Mouse (Mus musculus) CH12.LX (cell line): ENCODE measurements at regions not wholly inside any gene's neighbourhood (a gene's known extent, or its start where the extent isn't known, plus 50 kb on each side); places are given as distances from the start of the nearest gene placed in this dataset.

ENCODE experiments used
- DNase-seq: peaks from one replicate; pipeline ENCODE4 v3.0.0-alpha.2; 2013; ENCODE audit errors: extremely low read depth
- H3K27ac ChIP-seq: 2 replicates; pipeline ENCODE4 v1.5.1; 2012; ENCODE audit warnings: low read depth, mild to moderate bottlenecking, control low read depth, moderate library complexity; ENCODE audit not compliant: insufficient read depth
- H3K27me3 ChIP-seq: replicated peaks from 2 replicates; pipeline ENCODE3; 2012; ENCODE audit warnings: inconsistent platforms
- H3K36me3 ChIP-seq, 2 experiments: replicated peaks in 1 of 2; 2 replicates each; pipeline versions ENCODE3 to v1.6.1; 2012; ENCODE audit warnings: inconsistent platforms in 1 of 2, low read length in 1 of 2, mild to moderate bottlenecking in 1 of 2, mixed read lengths in 1 of 2, moderate library complexity in 1 of 2; ENCODE audit not compliant: control insufficient read depth in 1 of 2, insufficient read depth in 1 of 2
- H3K4me1 ChIP-seq, 2 experiments: 2 replicates each; pipeline ENCODE4 v1.6.1; 2012; ENCODE audit warnings: inconsistent platforms in 1 of 2, moderate library complexity in 1 of 2; ENCODE audit not compliant: insufficient read depth in 2 of 2, control insufficient read depth in 1 of 2
- H3K4me2 ChIP-seq: 2 replicates; pipeline ENCODE4 v1.6.1; 2012; ENCODE audit warnings: low read depth, mild to moderate bottlenecking, control low read depth; ENCODE audit not compliant: poor library complexity, insufficient read depth, severe bottlenecking
- H3K4me3 ChIP-seq, 3 experiments: fragments of 150-350 bp in 1 of 3; sonication (generic) in 1 of 3; replicated peaks in 1 of 3; 2 replicates each; pipeline versions ENCODE3 to v1.5.1; 2011 to 2012; ENCODE audit warnings: low read depth in 2 of 3, low read length in 2 of 3, mild to moderate bottlenecking in 2 of 3, moderate library complexity in 2 of 3, control low read depth in 1 of 3, improper control_type of control experiment in 1 of 3, inconsistent platforms in 1 of 3, mixed read lengths in 1 of 3; ENCODE audit not compliant: poor library complexity in 1 of 3
- H3K79me2 ChIP-seq: replicated peaks from 2 replicates; pipeline ENCODE4 v1.6.1; 2012; ENCODE audit warnings: mild to moderate bottlenecking, moderate library complexity; ENCODE audit not compliant: control insufficient read depth, poor library complexity, insufficient read depth, severe bottlenecking; ENCODE audit errors: extremely low read depth
- H3K9ac ChIP-seq: 2 replicates; pipeline ENCODE4 v1.6.1; 2012; ENCODE audit warnings: low read depth, mild to moderate bottlenecking, control low read depth, moderate library complexity; ENCODE audit not compliant: insufficient read depth
- H3K9me3 ChIP-seq: replicated peaks from 2 replicates; pipeline ENCODE3; 2012; ENCODE audit warnings: low read length, inconsistent platforms, mixed read lengths
- CHD1 ChIP-seq: IDR thresholded peaks from 2 replicates; pipeline ENCODE4 v1.6.1; 2012; ENCODE audit warnings: low read depth, low read length, improper control_type of control experiment, inconsistent platforms
- CHD2 ChIP-seq: IDR thresholded peaks from 2 replicates; pipeline ENCODE4 v1.6.1; 2011; ENCODE audit warnings: low read length, improper control_type of control experiment
- CTCF ChIP-seq, 2 experiments: IDR thresholded peaks in 1 of 2; conservative IDR thresholded peaks in 1 of 2; 2 replicates each; pipeline ENCODE4 v1.5.1; 2011 to 2012; ENCODE audit warnings: low read depth in 2 of 2, low read length in 2 of 2, improper control_type of control experiment in 1 of 2, inconsistent platforms in 1 of 2, mild to moderate bottlenecking in 1 of 2, moderate library complexity in 1 of 2
- E2F4 ChIP-seq: IDR thresholded peaks from 2 replicates; pipeline ENCODE4 v1.6.1; 2011; ENCODE audit warnings: low read depth, low read length, improper control_type of control experiment; ENCODE audit not compliant: insufficient replicate concordance
- EP300 ChIP-seq: IDR thresholded peaks from 2 replicates; pipeline ENCODE4 v1.6.1; 2011; ENCODE audit warnings: low read length, improper control_type of control experiment
- GABPA ChIP-seq: IDR thresholded peaks from 2 replicates; pipeline ENCODE4 v1.6.1; 2012; ENCODE audit warnings: low read depth, low read length, improper control_type of control experiment, inconsistent platforms; ENCODE audit not compliant: insufficient replicate concordance
- HCFC1 ChIP-seq: IDR thresholded peaks from 2 replicates; pipeline ENCODE4 v1.6.1; 2012; ENCODE audit warnings: low read depth, mild to moderate bottlenecking, inconsistent platforms, low read length, improper control_type of control experiment
- IRF4 ChIP-seq: IDR thresholded peaks from 2 replicates; pipeline ENCODE4 v1.6.1; 2014; ENCODE audit warnings: low read depth, mild to moderate bottlenecking, inconsistent platforms, low read length, improper control_type of control experiment
- KAT2A ChIP-seq: IDR thresholded peaks from 2 replicates; pipeline ENCODE4 v1.6.1; 2012; ENCODE audit warnings: low read length, improper control_type of control experiment, inconsistent platforms; ENCODE audit not compliant: insufficient replicate concordance
- MAFK ChIP-seq: IDR thresholded peaks from 2 replicates; pipeline ENCODE4 v1.6.1; 2011; ENCODE audit warnings: low read length, improper control_type of control experiment; ENCODE audit not compliant: insufficient replicate concordance
- MEF2A ChIP-seq: IDR thresholded peaks from 2 replicates; pipeline ENCODE4 v1.6.1; 2014; ENCODE audit warnings: low read depth, mild to moderate bottlenecking, inconsistent platforms, low read length, improper control_type of control experiment, borderline replicate concordance
- MXI1 ChIP-seq: IDR thresholded peaks from 2 replicates; pipeline ENCODE4 v1.6.1; 2011; ENCODE audit warnings: mild to moderate bottlenecking, low read depth, low read length, improper control_type of control experiment
- NELFE ChIP-seq: IDR thresholded peaks from 2 replicates; pipeline ENCODE4 v1.6.1; 2011; ENCODE audit warnings: low read depth, low read length, improper control_type of control experiment
- PAX5 ChIP-seq: IDR thresholded peaks from 2 replicates; pipeline ENCODE4 v1.6.1; 2012; ENCODE audit warnings: low read length, inconsistent platforms, mixed read lengths
- POLR2A ChIP-seq: IDR thresholded peaks from 2 replicates; pipeline ENCODE4 v1.6.1; 2011; ENCODE audit warnings: low read depth, mild to moderate bottlenecking, improper control_type of control experiment, low read length
- SMC3 ChIP-seq: IDR thresholded peaks from 2 replicates; pipeline ENCODE4 v1.6.1; 2011; ENCODE audit warnings: low read depth, low read length, improper control_type of control experiment
- TCF12 ChIP-seq: IDR thresholded peaks from 2 replicates; pipeline ENCODE4 v1.6.1; 2014; ENCODE audit warnings: low read depth, mild to moderate bottlenecking, inconsistent platforms, low read length, improper control_type of control experiment
- UBTF ChIP-seq: IDR thresholded peaks from 2 replicates; pipeline ENCODE4 v1.6.1; 2012; ENCODE audit warnings: low read depth, mild to moderate bottlenecking, inconsistent platforms, low read length, improper control_type of control experiment, moderate library complexity
- USF1 ChIP-seq: IDR thresholded peaks from 2 replicates; pipeline ENCODE4 v1.6.1; 2014; ENCODE audit warnings: low read depth, mild to moderate bottlenecking, inconsistent platforms, low read length, improper control_type of control experiment
- ZMIZ1 ChIP-seq: IDR thresholded peaks from 2 replicates; pipeline ENCODE4 v1.6.1; 2012; ENCODE audit warnings: low read depth, mild to moderate bottlenecking, inconsistent platforms, low read length, improper control_type of control experiment
- ZNF384 ChIP-seq: IDR thresholded peaks from 2 replicates; pipeline ENCODE4 v1.6.1; 2012; ENCODE audit warnings: low read depth, low read length, improper control_type of control experiment, inconsistent platforms
- dilution Hi-C: fragments of 300-500 bp; cut with MboI; formaldehyde crosslinking; loops from 2 replicates; pipeline ENCODE4 v1.14.3; 2020; ENCODE audit warnings: low sequenced_read_pairs; ENCODE audit not compliant: extremely low pct_unique_long_range_greater_than_20kb, extremely low pct_ligation_motif_present
- in situ Hi-C: fragments of 300-500 bp; cut with MboI; formaldehyde crosslinking; loops from 3 replicates; pipeline ENCODE4 v1.14.3; 2019; ENCODE audit warnings: low sequenced_read_pairs, low pct_ligation_motif_present, low pct_unique_long_range_greater_than_20kb, mixed read lengths

DNA sequence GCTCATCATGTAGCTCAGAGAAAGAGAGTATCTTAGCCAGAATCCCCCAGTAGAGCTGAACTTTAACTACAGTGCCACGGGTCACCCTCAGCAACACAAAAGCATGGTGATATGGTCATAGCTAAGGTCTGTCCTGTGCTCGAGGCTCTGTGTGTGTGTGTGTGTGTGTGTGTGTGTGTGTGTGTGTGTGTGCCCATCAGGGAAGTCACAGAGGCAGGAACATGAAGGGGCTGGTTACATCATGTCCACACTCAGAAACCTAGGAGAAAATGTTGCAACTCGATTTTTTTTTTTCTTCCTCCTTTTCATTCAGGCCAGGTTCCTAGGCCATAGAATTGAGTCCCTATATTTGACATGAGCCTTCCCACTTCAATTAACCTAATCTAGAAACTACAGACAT lies 441.8 kb downstream of the Rps24 start:
- H3K9me3 ChIP-seq = no peaks in the 10 kb centered on the region
- H3K27ac ChIP-seq = no peak overlapping the region
- in situ Hi-C loops (no loop called here), dilution Hi-C loops (no loop called here)
- TF ChIP-seq EP300 = no peak
- TF ChIP-seq MEF2A = no peak
- TF ChIP-seq E2F4 = no peak
- no peak for TF ChIP-seq PAX5
- H3K4me2 ChIP-seq = no peak overlapping the region
- no peak overlapping the region for H3K4me3 ChIP-seq
- no peak overlapping the region for H3K9ac ChIP-seq
- no peaks in the 10 kb centered on the region for H3K79me2 ChIP-seq
- no peak for DNase-seq
- H3K36me3 ChIP-seq = no peaks in the 10 kb centered on the region
- H3K4me1 ChIP-seq = no peaks in the 10 kb centered on the region
- peaks cover 4% of the 10 kb centered on the region for H3K27me3 ChIP-seq

DNA sequence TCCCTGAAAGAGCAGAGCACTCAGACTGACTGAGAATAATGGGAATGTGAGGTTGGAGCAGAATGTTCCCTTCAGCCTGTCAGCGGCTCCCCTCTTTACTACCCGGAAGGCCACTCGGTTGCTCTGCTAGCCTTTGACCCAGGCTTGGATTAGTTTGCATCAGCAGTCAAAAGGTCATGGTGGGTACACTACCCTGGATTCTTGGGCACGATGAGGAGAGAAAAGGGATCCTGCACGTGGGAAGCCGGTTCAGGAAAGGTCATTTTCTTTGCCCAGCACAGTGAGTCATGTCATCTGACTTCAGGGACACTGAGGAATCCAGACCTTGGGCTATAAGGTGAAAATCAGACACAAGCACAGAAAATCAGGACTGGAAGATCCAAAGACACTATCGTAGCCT lies 443.3 kb downstream of the Rps24 start:
- in situ Hi-C loops (no loop called here), dilution Hi-C loops (no loop called here)
- Histone ChIP-seq H3K9ac (no peak overlapping the region), H3K4me3 (no peak overlapping the region), H3K4me2 (no peak overlapping the region), H3K36me3 (no peaks in the 10 kb centered on the region), H3K27me3 (peaks cover 4% of the 10 kb centered on the region), H3K9me3 (no peaks in the 10 kb centered on the region), H3K27ac (no peak overlapping the region), H3K79me2 (no peaks in the 10 kb centered on the region), H3K4me1 (no peaks in the 10 kb centered on the region)
- no peak for DNase-seq
- TF ChIP-seq GABPA = no peak
- no peak for TF ChIP-seq USF1
- no peak for TF ChIP-seq KAT2A
- no peak for TF ChIP-seq TCF12
- TF ChIP-seq ZNF384 = no peak
- no peak for TF ChIP-seq NELFE
- TF ChIP-seq IRF4 = no peak
- TF ChIP-seq CTCF (conservative IDR thresholded peaks at IDR 0.05 in 1 of 2, IDR thresholded peaks at IDR 0.05 in 1 of 2; ENCODE audit: low read depth in 2 of 2, low read length in 2 of 2) = no peak
- TF ChIP-seq ZMIZ1 = no peak
- TF ChIP-seq SMC3 = no peak
- TF ChIP-seq CHD2 = no peak
- TF ChIP-seq HCFC1 = no peak
- TF ChIP-seq MAFK = no peak
- no peak for TF ChIP-seq POLR2A
- no peak for TF ChIP-seq MXI1
- no peak for TF ChIP-seq CHD1
- TF ChIP-seq UBTF = no peak
